Mouse (Mus musculus) neural tube, embryonic 12.5 days (tissue): ENCODE measurements around the gene Wdr27. TPM values are rescaled to one million over a fixed set of nuclear protein-coding genes. Genes with fewer than 3 reads are reported as not detected.
A peak's percentile ranks its signal among the peaks of the same experiment; 100 is the strongest.
"Not testable (repeated sequence)": the region's sequence is repeated elsewhere in the genome, so short reads cannot be mapped to it uniquely, and the experiment has no call there.

ENCODE experiments used
- ATAC-seq: fragments of 200-750 bp; cut with Nextera tagmentation; 2 replicates; pipeline ENCODE4 v1.8.0; 2017; ENCODE audit warnings: low read depth, mild to moderate bottlenecking, moderate TSS enrichment, moderate library complexity; ENCODE audit not compliant: low FRiP score
- H3K27ac ChIP-seq: fragments of 300-500 bp; sonication (generic); 2 replicates; pipeline ENCODE4 v1.5.1; 2016
- H3K27me3 ChIP-seq: fragments of 300-500 bp; sonication (generic); replicated peaks from 2 replicates; pipeline ENCODE4 v1.6.1; 2016; ENCODE audit warnings: mild to moderate bottlenecking
- H3K36me3 ChIP-seq: fragments of 300-500 bp; sonication (generic); 2 replicates; pipeline ENCODE4 v1.6.1; 2016; ENCODE audit warnings: mild to moderate bottlenecking
- H3K4me1 ChIP-seq: fragments of 300-500 bp; sonication (generic); 2 replicates; pipeline ENCODE4 v1.6.1; 2016
- H3K4me2 ChIP-seq: fragments of 300-500 bp; sonication (generic); replicated peaks from 2 replicates; pipeline ENCODE4 v1.6.1; 2016; ENCODE audit warnings: mild to moderate bottlenecking
- H3K4me3 ChIP-seq: fragments of 300-500 bp; sonication (generic); 2 replicates; pipeline ENCODE4 v1.5.1; 2016
- H3K9ac ChIP-seq: fragments of 300-500 bp; sonication (generic); 2 replicates; pipeline ENCODE4 v1.6.1; 2016; ENCODE audit warnings: mild to moderate bottlenecking
- H3K9me3 ChIP-seq: fragments of 300-500 bp; sonication (generic); 2 replicates; pipeline ENCODE4 v1.6.1; 2016; ENCODE audit warnings: mild to moderate bottlenecking
- WGBS: fragments of 180-500 bp; shearing (Covaris S2); methylation state at CpG from one replicate; pipeline ENCODE4 v1.1.7; 2016; 5-methylcytosine and 5-hydroxymethylcytosine counted together
- polyA plus RNA-seq: library from polyadenylated mRNA; unstranded; fragments of >200 nt; fragmentation: Nextera tagmentation; extraction: Ambion mirVana; gene quantifications from 2 replicates; pipeline ENCODE4 v1.2.1, GENCODE M21; 2016

Gene Wdr27
- 6.9 and 7.6 TPM in 2 replicates for polyA plus RNA-seq

GRCm38 (mm10) chr17:14943009-14943728 is at the start of gene Wdr27, which contains the start of gene 1600012H06Rik:
Gene Wdr27 (minus strand): TSS chr17:14943158.
Gene 1600012H06Rik (plus strand): TSS chr17:14943184.
- Histone ChIP-seq H3K4me1 (peaks cover 18% of the 10 kb centered on the region), H3K27ac (peak within 1 kb of the TSS; percentile 33), H3K9ac (peak within 1 kb of the TSS; percentile 79), H3K36me3 (peaks cover 8% of the 10 kb centered on the region), H3K4me3 (peak within 1 kb of the TSS; percentile 79), H3K9me3 (no peaks in the 10 kb centered on the region), H3K4me2 (peak within 1 kb of the TSS; percentile 77), H3K27me3 (no peaks in the 10 kb centered on the region)
- ATAC-seq, result peak; percentile 98
- under 1% methylated on average over 54 of the region's 54 CpGs for WGBS

- H3K9me3 ChIP-seq, H3K36me3 ChIP-seq, H3K4me3 ChIP-seq, H3K27me3 ChIP-seq, H3K4me1 ChIP-seq, H3K4me2 ChIP-seq, H3K9ac ChIP-seq, H3K27ac ChIP-seq: not testable (repeated sequence)
- WGBS, result no CpG with 5 or more reads among the region's 98 CpGs
- ATAC-seq, result peak; percentile 80
Measured at GRCm38 (mm10) chr17:14992522-14993138, 49.7 kb upstream of the Wdr27 start.

- not testable (repeated sequence) for H3K27me3 ChIP-seq, H3K27ac ChIP-seq, H3K9ac ChIP-seq, H3K9me3 ChIP-seq, H3K4me3 ChIP-seq, H3K4me2 ChIP-seq, H3K36me3 ChIP-seq, H3K4me1 ChIP-seq, ATAC-seq
- WGBS, result 78% methylated on average over 5 of the region's 5 CpGs
Measured at GRCm38 (mm10) chr17:14990116-14990702, 47.3 kb upstream of the Wdr27 start.

- not testable (repeated sequence) for H3K27me3 ChIP-seq, H3K36me3 ChIP-seq, H3K27ac ChIP-seq, H3K9ac ChIP-seq, H3K4me1 ChIP-seq, H3K4me3 ChIP-seq, H3K9me3 ChIP-seq
- ATAC-seq, result peak; percentile 97
- no CpG with 5 or more reads among the region's 60 CpGs for WGBS
- 0 out of 2 replicates have a peak within 1 kb of the TSS, but pooled peaks have one; percentile 38 for H3K4me2 ChIP-seq
Measured at GRCm38 (mm10) chr17:14978362-14979038, 35.5 kb upstream of the Wdr27 start, which contains the start of the genes 9030025P20Rik and Gm3417. Gene 9030025P20Rik (plus strand): TSS chr17:14978468. Gene Gm3417 (minus strand): TSS chr17:14978790.

GRCm38 (mm10) chr17:14977718-14978361 is 34.9 kb upstream of the Wdr27 start:
- H3K27me3 ChIP-seq, H3K4me1 ChIP-seq, H3K4me3 ChIP-seq, H3K36me3 ChIP-seq, H3K27ac ChIP-seq, H3K9me3 ChIP-seq, H3K9ac ChIP-seq: not testable (repeated sequence)
- 5% methylated on average over 4 of the region's 7 CpGs for WGBS
- 0 out of 2 replicates have a peak, but pooled peaks have one; percentile 5 for ATAC-seq
- H3K4me2 ChIP-seq, result 0 out of 2 replicates have a peak overlapping the region, but pooled peaks have one; percentile 38

GRCm38 (mm10) chr17:14968373-14968913 is 25.5 kb upstream of the Wdr27 start:
- not testable (repeated sequence) for H3K9ac ChIP-seq, ATAC-seq, H3K4me2 ChIP-seq, H3K4me3 ChIP-seq, H3K9me3 ChIP-seq, H3K36me3 ChIP-seq, H3K27ac ChIP-seq, H3K4me1 ChIP-seq, H3K27me3 ChIP-seq
- no CpG with 5 or more reads among the region's 6 CpGs for WGBS

GRCm38 (mm10) chr17:14961557-14962154 is 18.7 kb upstream of the Wdr27 start:
- H3K4me2 ChIP-seq, H3K27me3 ChIP-seq, H3K27ac ChIP-seq, H3K9me3 ChIP-seq, H3K9ac ChIP-seq, H3K4me3 ChIP-seq, H3K4me1 ChIP-seq, H3K36me3 ChIP-seq: not testable (repeated sequence)
- WGBS, result no CpG with 5 or more reads among the region's 44 CpGs
- peak; percentile 91 for ATAC-seq

GRCm38 (mm10) chr17:14960951-14961556 is 18.1 kb upstream of the Wdr27 start, which contains the start of gene Phf10:
Gene Phf10 (minus strand): TSS chr17:14961273.
- not testable (repeated sequence) for H3K36me3 ChIP-seq, H3K27me3 ChIP-seq, H3K9me3 ChIP-seq, H3K27ac ChIP-seq, H3K4me1 ChIP-seq
- Histone ChIP-seq H3K9ac (peak within 1 kb of the TSS; percentile 74), H3K4me2 (peak within 1 kb of the TSS; percentile 94), H3K4me3 (peak within 1 kb of the TSS; percentile 84)
- WGBS, result under 1% methylated on average over 59 of the region's 100 CpGs
- ATAC-seq, result peak; percentile 81

GRCm38 (mm10) chr17:14960520-14960919 is 17.6 kb upstream of the Wdr27 start:
- peak; percentile 26; the same call in 1 of the 2 replicates for ATAC-seq
- H3K4me2 ChIP-seq, result peak overlapping the region; percentile 94
- H3K27me3 ChIP-seq, result no peaks in the 10 kb centered on the region
- peak overlapping the region; percentile 74 for H3K9ac ChIP-seq
- under 1% methylated on average over 20 of the region's 23 CpGs for WGBS
- no peak overlapping the region for H3K27ac ChIP-seq
- peaks cover 6% of the 10 kb centered on the region for H3K4me1 ChIP-seq
- H3K9me3 ChIP-seq, result no peaks in the 10 kb centered on the region
- no peaks in the 10 kb centered on the region for H3K36me3 ChIP-seq
- peak overlapping the region; percentile 84 for H3K4me3 ChIP-seq

- Histone ChIP-seq H3K36me3 (no peaks in the 10 kb centered on the region), H3K27me3 (no peaks in the 10 kb centered on the region), H3K9ac (no peak overlapping the region), H3K4me2 (peak overlapping the region; percentile 57), H3K4me1 (peaks cover 6% of the 10 kb centered on the region), H3K9me3 (no peaks in the 10 kb centered on the region), H3K4me3 (peak overlapping the region; percentile 18; the same call in 1 of the 2 replicates), H3K27ac (no peak overlapping the region)
- WGBS, result 33% methylated on average over 3 of the region's 3 CpGs
- ATAC-seq, result no peak
Measured at GRCm38 (mm10) chr17:14959979-14960378, 17.0 kb upstream of the Wdr27 start.
